Mouse (Mus musculus): ENCODE data around the gene Bloc1s5. TPM values are rescaled to one million over a fixed set of nuclear protein-coding genes. Genes with fewer than 3 reads are reported as not detected.
"Not testable (repeated sequence)": the region's sequence is repeated elsewhere in the genome, so short reads cannot be mapped to it uniquely, and the experiment has no call there.

The Bloc1s5 gene
- total RNA-seq, 2 experiments from 2014 or later = 7.3 to 10.8 TPM

DNA sequence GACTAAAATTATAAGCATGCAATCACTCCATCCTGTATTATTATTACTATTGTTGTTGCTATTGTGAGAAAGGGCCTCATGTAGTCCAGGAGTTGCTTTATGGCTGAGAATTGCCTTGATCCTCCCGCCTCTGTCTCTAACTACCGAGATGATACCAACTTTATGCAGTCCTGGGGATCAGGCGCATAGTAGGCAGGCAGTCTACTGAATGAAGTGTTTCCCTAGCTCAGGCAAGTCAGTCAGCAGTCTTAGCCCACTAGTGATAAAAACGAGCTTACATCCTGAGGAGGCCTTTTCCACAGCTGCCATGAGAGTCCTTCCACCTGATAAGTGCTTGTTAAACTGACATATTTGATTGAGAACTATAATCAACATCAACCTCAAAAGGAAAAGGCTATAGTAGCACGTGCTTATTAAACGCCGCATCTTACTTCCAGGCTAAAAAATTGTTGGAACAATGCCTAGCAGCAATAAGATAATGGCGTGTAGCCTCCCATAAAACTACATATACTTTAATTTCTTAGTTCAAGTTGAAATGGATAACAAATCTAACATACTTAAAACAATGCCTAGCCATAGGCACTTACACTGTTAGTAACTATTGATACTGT is 10.5 kb downstream of the Bloc1s5 start:
- no peak for DNase-seq (ENCODE audit: low spot score in 2 of 2)
- intact Hi-C loops (cut with DNase I) = no loop called here

DNA sequence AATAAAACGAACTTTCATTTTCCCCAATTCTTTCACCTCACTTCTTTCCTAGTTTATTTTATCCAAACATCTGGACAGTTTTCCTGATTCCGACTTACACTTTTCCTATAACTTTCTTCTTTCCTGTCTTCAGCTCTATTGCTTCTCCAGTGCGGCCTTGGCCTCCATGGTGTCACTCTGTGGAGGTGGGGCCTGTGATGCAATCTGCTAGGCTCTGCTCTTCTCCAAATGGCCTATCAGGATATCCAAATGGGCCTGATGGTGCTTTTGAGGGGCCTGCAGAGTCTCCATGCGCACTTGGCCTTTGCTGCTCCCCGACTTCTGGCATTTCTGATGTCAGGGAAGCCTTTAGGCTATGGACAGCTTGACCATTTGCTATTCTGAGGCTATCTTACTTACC is 11.6 kb downstream of the Bloc1s5 start:
- intact Hi-C loops (cut with DNase I) = no loop called here
- DNase-seq (ENCODE audit: low spot score in 2 of 2) = no peak

- intact Hi-C loops (cut with DNase I); DNase-seq (ENCODE audit: low spot score in 2 of 2): not testable (repeated sequence)
Measured at GRCm38 (mm10) chr13:38618001-38618630, 16.8 kb downstream of the Bloc1s5 start.

DNA sequence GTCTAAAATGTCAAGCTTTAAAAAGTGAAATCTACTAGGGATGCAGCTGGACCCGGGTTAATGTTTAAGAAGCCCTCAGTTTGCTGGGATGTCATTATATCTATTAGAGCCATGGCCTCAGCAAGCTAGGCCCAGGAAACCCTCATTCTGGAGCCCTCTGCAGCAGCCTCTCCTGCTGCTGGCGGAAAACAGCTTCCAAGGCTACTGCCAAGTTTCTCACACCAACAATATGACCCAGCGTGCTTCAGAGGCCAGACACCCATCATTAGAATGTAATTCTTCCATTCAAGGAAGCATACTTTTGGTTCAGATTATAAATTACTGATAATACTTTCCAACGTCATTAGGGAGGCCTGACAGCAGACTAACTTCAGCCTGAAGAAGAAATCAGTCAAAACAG is 18.0 kb downstream of the Bloc1s5 start:
- intact Hi-C loops (cut with DNase I) = no loop called here
- DNase-seq (ENCODE audit: low spot score in 2 of 2) = no peak

GRCm38 (mm10) chr13:38615656-38616055 is 19.3 kb downstream of the Bloc1s5 start:
- intact Hi-C loops (cut with DNase I) = no loop called here
- DNase-seq (ENCODE audit: low spot score in 2 of 2) = no peak

DNA sequence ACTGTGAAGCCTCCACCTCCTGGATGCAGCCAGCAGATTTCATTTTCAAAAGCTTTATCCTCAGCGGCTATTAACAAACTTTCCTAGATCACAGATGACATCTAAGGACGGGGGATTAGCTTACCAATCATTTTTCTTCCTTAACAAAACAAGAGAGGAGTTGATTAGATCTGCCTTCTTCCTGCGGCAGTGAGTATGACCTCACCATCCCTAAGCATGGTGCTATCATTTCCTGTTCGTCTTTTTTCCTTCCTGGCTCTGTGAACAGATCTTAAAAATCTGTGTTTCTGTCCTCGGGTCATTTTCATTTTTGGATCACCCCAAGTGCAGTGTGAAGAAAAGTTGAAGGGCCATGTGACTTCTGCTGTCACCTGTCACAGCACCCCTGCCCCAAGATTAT is 20.6 kb downstream of the Bloc1s5 start:
- DNase-seq (ENCODE audit: low spot score in 2 of 2) = no peak
- intact Hi-C loops (cut with DNase I) = no loop called here

GRCm38 (mm10) chr13:38613583-38613982 is 21.3 kb downstream of the Bloc1s5 start:
- no peak for DNase-seq (ENCODE audit: low spot score in 2 of 2)
- intact Hi-C loops (cut with DNase I) = no loop called here

GRCm38 (mm10) chr13:38612608-38613007 is 22.3 kb downstream of the Bloc1s5 start:
- no peak for DNase-seq (ENCODE audit: low spot score in 2 of 2)
- intact Hi-C loops (cut with DNase I) = no loop called here

- intact Hi-C loops (cut with DNase I) = no loop called here
- no peak for DNase-seq (ENCODE audit: low spot score in 2 of 2)
Measured at GRCm38 (mm10) chr13:38612179-38612578, 22.7 kb downstream of the Bloc1s5 start.

DNA sequence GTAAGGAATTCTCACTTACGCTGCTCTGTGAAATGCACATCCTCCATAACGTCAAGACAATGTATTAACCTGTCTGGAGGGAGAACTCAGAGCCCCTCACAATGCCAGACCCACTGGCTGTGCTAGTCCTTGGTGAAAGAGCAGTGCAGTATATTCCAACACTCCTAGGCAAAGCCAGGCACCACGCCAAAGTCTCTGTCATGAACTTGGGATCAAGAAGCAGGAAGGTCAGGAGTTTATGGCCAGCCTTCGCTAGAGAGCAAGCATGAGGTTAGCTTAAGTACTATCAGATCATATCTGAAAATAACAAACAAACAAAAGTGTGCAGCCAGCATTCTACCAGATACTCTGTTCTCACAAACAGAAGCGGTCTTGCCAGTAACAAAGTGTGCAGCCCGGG is 24.6 kb downstream of the Bloc1s5 start:
- intact Hi-C loops (cut with DNase I) = no loop called here
- no peak for DNase-seq (ENCODE audit: low spot score in 2 of 2)

GRCm38 (mm10) chr13:38607130-38607529 is 27.8 kb downstream of the Bloc1s5 start:
- no peak for DNase-seq (ENCODE audit: low spot score in 2 of 2)
- intact Hi-C loops (cut with DNase I) = loop anchor here (10.0 kb wide), 1 partner anchor 372 kb away; no protein-coding TSS in a partner anchor

DNA sequence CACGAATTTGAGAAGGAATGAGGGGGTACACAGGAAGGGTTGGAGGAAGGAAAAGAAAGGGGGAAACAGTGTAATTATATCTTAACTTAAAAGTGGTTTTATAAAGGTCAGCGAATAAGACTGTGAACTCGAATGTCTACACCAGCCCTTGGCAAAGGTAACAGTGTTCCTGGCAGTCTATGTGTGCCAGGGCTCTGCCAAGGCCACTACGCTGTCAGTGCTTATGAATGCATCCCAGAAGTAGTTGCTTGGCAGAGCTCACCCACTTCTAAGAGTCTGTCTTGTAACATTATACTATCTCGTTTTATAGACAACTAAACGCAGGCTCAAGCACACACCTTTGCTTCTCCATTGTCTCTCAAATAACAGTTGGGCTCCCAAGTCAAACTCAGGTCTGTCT is 29.6 kb downstream of the Bloc1s5 start:
- intact Hi-C loops (cut with DNase I) = loop anchor here (10.0 kb wide), 1 partner anchor 371 kb away; no protein-coding TSS in a partner anchor
- no peak for DNase-seq (ENCODE audit: low spot score in 2 of 2)

DNA sequence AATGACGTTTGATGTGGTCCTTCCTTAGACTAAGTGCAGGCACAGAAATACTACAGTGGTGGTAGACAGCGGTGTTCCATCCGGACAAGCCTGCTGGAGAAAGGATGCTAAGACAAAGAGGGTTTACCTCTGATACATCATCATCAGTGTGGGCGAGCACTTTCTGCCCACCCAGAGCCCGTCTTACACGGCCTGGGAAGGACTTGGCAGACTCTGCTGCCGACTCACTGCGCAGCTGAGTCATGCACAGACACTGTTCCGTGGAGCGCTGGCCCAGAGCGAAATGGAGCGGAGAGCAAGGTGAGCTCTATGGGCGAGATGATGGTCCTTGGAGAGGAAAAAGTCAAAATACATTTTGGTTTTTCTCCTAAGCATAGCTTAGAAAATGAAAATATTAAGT is 31.9 kb downstream of the Bloc1s5 start:
- intact Hi-C loops (cut with DNase I) = loop anchor here (10.0 kb wide), 1 partner anchor 368 kb away; no protein-coding TSS in a partner anchor
- peak; percentile 42 to 50 for DNase-seq (ENCODE audit: low spot score in 2 of 2)

GRCm38 (mm10) chr13:38602243-38602832 is 32.6 kb downstream of the Bloc1s5 start:
- intact Hi-C loops (cut with DNase I) = loop anchor here (10.0 kb wide), 1 partner anchor 368 kb away; no protein-coding TSS in a partner anchor

DNA sequence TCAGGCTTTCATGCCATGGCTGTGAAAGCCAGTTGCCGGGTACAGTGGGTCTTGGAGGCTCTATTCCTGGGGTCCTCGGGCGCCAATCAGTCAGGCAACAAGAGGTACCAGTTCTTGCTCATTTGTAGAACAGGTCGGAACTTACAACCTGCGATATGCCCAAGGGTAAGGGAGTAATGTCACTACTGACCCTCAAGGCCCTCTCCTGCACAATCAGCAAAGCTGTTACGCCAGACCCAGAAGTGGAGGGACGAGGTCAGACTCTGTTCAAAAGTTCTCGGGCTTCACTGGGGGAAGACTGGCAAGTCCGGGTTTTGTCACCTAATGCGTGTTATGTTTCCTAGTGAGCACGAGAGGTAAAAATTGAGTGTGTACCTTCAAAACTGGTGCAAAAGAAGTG is 34.1 kb downstream of the Bloc1s5 start:
- DNase-seq (ENCODE audit: low spot score in 2 of 2) = no peak
- intact Hi-C loops (cut with DNase I) = loop anchor here (10.0 kb wide), 1 partner anchor 366 kb away; no protein-coding TSS in a partner anchor

More at GRCm38 (mm10) chr13:38602243-38602832, 32.6 kb downstream of the Bloc1s5 start:
- DNase-seq (ENCODE audit: low spot score in 2 of 2) = no peak

DNA sequence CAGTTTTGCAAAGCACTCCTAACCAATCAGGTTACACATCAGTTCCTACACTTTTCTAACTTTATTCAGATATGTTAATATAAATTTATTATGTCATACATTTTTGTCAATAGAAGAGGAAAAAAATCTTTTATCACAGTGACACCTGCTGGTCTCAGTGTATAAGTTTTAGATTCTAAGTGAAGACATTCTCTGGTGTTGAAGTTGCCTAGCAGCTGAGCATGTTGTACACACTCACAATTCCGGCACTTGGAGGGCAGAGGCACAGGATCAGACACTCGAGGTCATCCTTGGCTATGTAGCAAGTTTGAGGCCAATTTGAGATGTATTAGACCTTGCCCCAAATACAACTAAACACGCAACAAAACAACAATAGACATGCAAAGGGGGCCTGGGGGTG is 37.8 kb downstream of the Bloc1s5 start:
- peak in 1 of 2 experiments; percentile 23 for DNase-seq (ENCODE audit: low spot score in 2 of 2)
- intact Hi-C loops (cut with DNase I) = loop anchor here (5.0 kb wide), 1 partner anchor 255 kb away; no protein-coding TSS in a partner anchor

GRCm38 (mm10) chr13:38596461-38596860 is 38.4 kb downstream of the Bloc1s5 start:
- intact Hi-C loops (cut with DNase I) = loop anchor here (5.0 kb wide), 1 partner anchor 254 kb away; no protein-coding TSS in a partner anchor
- DNase-seq (ENCODE audit: low spot score in 2 of 2) = no peak

GRCm38 (mm10) chr13:38593114-38593513 is 41.8 kb downstream of the Bloc1s5 start:
- intact Hi-C loops (cut with DNase I) = no loop called here
- DNase-seq (ENCODE audit: low spot score in 2 of 2) = no peak

GRCm38 (mm10) chr13:38587350-38587749 is 47.6 kb downstream of the Bloc1s5 start:
- intact Hi-C loops (cut with DNase I) = no loop called here
- DNase-seq (ENCODE audit: low spot score in 2 of 2) = no peak

GRCm38 (mm10) chr13:38586451-38586850 is 48.5 kb downstream of the Bloc1s5 start:
- intact Hi-C loops (cut with DNase I) = no loop called here
- no peak for DNase-seq (ENCODE audit: low spot score in 2 of 2)

Measured in left cerebral cortex, postnatal 14 days (tissue).